Mouse (Mus musculus) thymus, postnatal 0 days (tissue): ENCODE measurements around the gene Tas2r125. TPM values are rescaled to one million over a fixed set of nuclear protein-coding genes. Genes with fewer than 3 reads are reported as not detected.
"Not testable (repeated sequence)": the region's sequence is repeated elsewhere in the genome, so short reads cannot be mapped to it uniquely, and the experiment has no call there.

Source experiments
- DNase-seq: peaks from one replicate; pipeline ENCODE4 v3.0.0-alpha.2; 2015; ENCODE audit warnings: low spot score
- polyA plus RNA-seq: library from polyadenylated mRNA; unstranded; fragments of >200 nt; fragmentation: Nextera tagmentation; extraction: Ambion mirVana; gene quantifications from 2 replicates; pipeline ENCODE4 v1.2.1, GENCODE M21; 2015

Gene Tas2r125
- not detected in 2 replicates for polyA plus RNA-seq

DNA sequence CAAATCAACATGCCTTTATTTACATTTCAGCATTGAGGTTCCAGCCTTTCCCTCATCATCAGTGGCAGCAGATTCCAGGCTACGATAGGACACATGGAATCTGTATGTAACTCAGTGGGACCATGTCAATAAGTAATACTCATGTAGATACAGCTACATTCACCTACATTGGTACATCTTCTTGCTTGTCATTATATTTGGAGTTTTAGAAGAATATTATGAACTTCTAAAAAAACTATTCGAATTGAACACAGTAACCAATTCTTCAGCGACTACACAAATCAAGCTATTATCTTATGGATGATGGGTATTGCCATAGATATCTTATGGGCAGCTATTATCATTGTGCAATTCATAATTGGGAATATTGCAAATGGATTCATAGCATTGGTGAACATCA, at the start of gene Tas2r125:
Tas2r125 (plus strand) TSS at position 301 of the 400 bp plus-strand sequence.
- no peak for DNase-seq

DNA sequence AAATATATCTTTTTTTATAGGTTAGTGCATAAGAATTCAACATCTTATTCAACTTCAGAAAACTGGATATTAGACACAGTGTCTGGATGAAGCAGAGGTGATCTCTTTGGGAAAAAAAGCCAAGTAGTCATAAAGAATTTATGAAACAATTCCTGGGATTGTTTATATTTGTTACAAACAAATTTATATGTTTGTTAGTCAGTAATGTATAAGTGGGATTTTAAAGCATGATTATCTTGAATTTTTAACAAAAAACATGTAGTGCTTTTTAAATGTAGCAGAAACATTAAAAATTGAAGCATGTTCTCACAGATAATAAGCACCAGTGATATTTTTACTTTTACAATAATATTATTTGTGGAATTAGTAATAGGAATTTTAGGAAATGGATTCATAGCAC, 41.7 kb upstream of the Tas2r125 start, which contains the start of gene Tas2r110:
Tas2r110 (plus strand) TSS at position 301 of the 400 bp plus-strand sequence.
- no peak for DNase-seq

DNA sequence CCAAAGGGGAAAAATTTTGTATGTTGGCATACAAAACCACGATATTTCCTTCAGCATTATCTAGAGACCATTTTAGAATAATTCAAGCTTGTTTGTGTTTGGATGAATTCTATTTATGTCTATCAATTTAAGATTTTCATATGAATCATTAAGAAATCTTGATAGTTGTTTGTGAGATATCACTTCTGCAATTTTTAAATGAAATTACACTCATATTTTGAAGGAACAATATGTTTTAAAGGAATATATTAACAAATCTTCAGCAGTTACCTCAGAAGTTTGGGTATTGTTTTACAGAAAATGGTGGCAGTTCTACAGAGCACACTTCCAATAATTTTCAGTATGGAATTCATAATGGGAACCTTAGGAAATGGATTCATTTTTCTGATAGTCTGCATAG, 16.7 kb upstream of the Tas2r125 start, which contains the start of gene Tas2r113:
Tas2r113 (plus strand) TSS at position 301 of the 400 bp plus-strand sequence.
- DNase-seq: no peak

DNA sequence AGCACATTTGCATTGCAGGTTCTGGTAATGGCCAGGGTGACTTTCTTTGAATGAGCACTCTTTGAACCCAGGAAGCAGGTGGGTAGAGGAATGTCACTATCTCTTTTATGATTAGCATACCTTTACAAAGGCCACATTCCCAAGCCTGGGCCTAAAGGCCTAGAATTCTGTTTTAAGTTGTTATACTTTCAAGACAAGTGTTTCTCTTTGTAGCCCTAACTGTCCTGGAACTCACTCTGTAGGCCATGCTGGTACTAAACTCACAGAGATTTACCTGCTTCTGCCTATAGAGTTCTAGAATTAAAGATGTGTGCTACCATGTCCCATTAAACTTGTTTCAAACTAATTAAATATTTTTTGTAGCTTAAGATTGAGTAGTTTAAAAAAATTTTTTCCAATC, 31.9 kb downstream of the Tas2r125 start:
- not testable (repeated sequence) for DNase-seq

DNA sequence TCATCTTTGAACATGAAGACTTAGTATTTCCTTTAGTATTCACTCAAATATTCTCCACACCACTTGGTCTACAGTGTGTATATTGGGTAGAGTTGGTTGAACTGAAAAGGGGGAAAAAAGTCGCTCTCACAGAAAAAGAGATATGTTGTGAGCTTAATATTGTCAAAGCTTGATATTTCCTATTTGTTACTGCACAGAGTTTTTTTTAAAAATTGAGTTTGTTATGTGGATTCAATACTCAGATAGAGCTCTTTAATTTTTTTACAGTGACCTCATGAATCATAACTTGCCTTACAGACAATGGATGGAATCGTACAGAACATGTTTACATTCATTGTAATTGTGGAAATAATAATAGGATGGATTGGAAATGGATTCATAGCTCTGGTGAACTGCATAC, 41.4 kb downstream of the Tas2r125 start, which contains the start of gene Tas2r129:
Tas2r129 (plus strand) TSS at position 301 of the 400 bp plus-strand sequence.
- DNase-seq: no peak

DNA sequence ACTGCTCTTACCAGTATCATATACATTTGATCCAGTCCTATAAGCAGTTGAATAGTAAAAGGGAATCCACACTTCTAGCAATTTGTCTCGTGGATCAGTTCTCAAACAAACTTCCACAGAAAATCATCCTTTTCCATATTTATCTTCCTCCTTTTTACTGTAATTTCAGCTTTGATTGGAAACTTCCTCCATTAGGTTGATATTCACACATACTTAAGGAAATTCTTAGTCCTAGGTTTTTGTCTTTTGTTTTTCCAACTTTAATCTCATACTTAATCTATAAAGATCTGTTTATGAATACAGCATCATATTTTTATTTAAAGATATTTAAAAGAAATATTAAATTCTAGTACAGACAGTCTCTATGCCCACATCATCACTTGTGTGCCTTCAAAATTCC, 48.4 kb downstream of the Tas2r125 start, which contains the start of gene Tas2r131:
Tas2r131 (minus strand) TSS at position 101 of the 400 bp plus-strand sequence.
- DNase-seq: no peak

Other genes starting within 250 kb of the Tas2r125 start
- not detected in 2 replicates for gene Tas2r121, start 208.6 kb upstream of the Tas2r125 start, polyA plus RNA-seq
- gene Tas2r122, start 197.7 kb upstream of the Tas2r125 start, polyA plus RNA-seq: not detected in 2 replicates
- gene Tas2r115, start 171.6 kb upstream of the Tas2r125 start, polyA plus RNA-seq: not detected in 2 replicates
- not detected in 2 replicates for gene Tas2r124, start 154.9 kb upstream of the Tas2r125 start, polyA plus RNA-seq
- not detected in 2 replicates for gene Tas2r102, start 147.5 kb upstream of the Tas2r125 start, polyA plus RNA-seq
- not detected in 2 replicates for gene Tas2r136, start 131.5 kb upstream of the Tas2r125 start, polyA plus RNA-seq
- not detected in 2 replicates for gene Tas2r117, start 106.8 kb upstream of the Tas2r125 start, polyA plus RNA-seq
- gene Tas2r123, start 62.5 kb upstream of the Tas2r125 start, polyA plus RNA-seq: not detected in 2 replicates
- gene Tas2r116, start 54.2 kb upstream of the Tas2r125 start, polyA plus RNA-seq: not detected in 2 replicates
- not detected in 2 replicates for gene Tas2r110, start 41.6 kb upstream of the Tas2r125 start, polyA plus RNA-seq
- not detected in 2 replicates for gene Tas2r113, start 16.6 kb upstream of the Tas2r125 start, polyA plus RNA-seq
- 0.14 TPM in 1 of 2 replicates, not detected in the other for gene Tas2r129, start 41.5 kb downstream of the Tas2r125 start, polyA plus RNA-seq
- not detected in 2 replicates for gene Tas2r131, start 48.3 kb downstream of the Tas2r125 start, polyA plus RNA-seq
- gene Tas2r109, start 71.3 kb downstream of the Tas2r125 start, polyA plus RNA-seq: not detected in 2 replicates
- gene Tas2r103, start 127.5 kb downstream of the Tas2r125 start, polyA plus RNA-seq: not detected in 2 replicates
- not detected in 2 replicates for gene Tas2r140, start 146.2 kb downstream of the Tas2r125 start, polyA plus RNA-seq
- 50.6 and 51.2 TPM in 2 replicates for gene Smim10l1, start 195.3 kb downstream of the Tas2r125 start, polyA plus RNA-seq